Mouse (Mus musculus) midbrain, embryonic 16.5 days (tissue): ENCODE measurements around the gene Sys1. TPM values are rescaled to one million over a fixed set of nuclear protein-coding genes. Genes with fewer than 3 reads are reported as not detected.

Experiments
- ATAC-seq: fragments of 200-750 bp; cut with Nextera tagmentation; 2 replicates; pipeline ENCODE4 v1.8.0; 2017; ENCODE audit warnings: moderate TSS enrichment
- H3K27ac ChIP-seq: fragments of 300-500 bp; sonication (generic); 2 replicates; pipeline ENCODE4 v1.5.1; 2014; ENCODE audit warnings: mild to moderate bottlenecking, low read length, mixed read lengths
- H3K27me3 ChIP-seq: fragments of 300-500 bp; sonication (generic); 2 replicates; pipeline ENCODE4 v1.6.1; 2014; ENCODE audit warnings: low read depth, low read length, mixed read lengths; ENCODE audit not compliant: control insufficient read depth, insufficient read depth
- H3K36me3 ChIP-seq: fragments of 300-500 bp; sonication (generic); 2 replicates; pipeline ENCODE4 v1.6.1; 2014; ENCODE audit warnings: mild to moderate bottlenecking, low read length, moderate library complexity, mixed read lengths; ENCODE audit not compliant: control insufficient read depth, insufficient read depth
- H3K4me1 ChIP-seq: fragments of 300-500 bp; sonication (generic); 2 replicates; pipeline ENCODE4 v1.6.1; 2014; ENCODE audit warnings: mild to moderate bottlenecking, low read length, mixed read lengths; ENCODE audit not compliant: control insufficient read depth, insufficient read depth
- H3K4me2 ChIP-seq: fragments of 300-500 bp; sonication (generic); 2 replicates; pipeline ENCODE4 v1.6.1; 2014; ENCODE audit warnings: mild to moderate bottlenecking, low read length, mixed read lengths
- H3K4me3 ChIP-seq: fragments of 300-500 bp; sonication (generic); 2 replicates; pipeline ENCODE4 v1.5.1; 2014; ENCODE audit warnings: low read depth, mild to moderate bottlenecking, low read length, moderate library complexity, mixed read lengths
- H3K9ac ChIP-seq: fragments of 300-500 bp; sonication (generic); 2 replicates; pipeline ENCODE4 v1.6.1; 2014; ENCODE audit warnings: low read depth, low read length, mixed read lengths
- H3K9me3 ChIP-seq: fragments of 300-500 bp; sonication (generic); replicated peaks from 2 replicates; pipeline ENCODE4 v1.6.1; 2014; ENCODE audit warnings: mild to moderate bottlenecking, low read length, mixed read lengths; ENCODE audit not compliant: control insufficient read depth, poor library complexity, severe bottlenecking
- WGBS: fragments of 180-500 bp; shearing (Covaris S2); extraction: QIAGEN DNeasy Blood & Tissue Kit; methylation state at CpG from one replicate; pipeline ENCODE4 v1.1.7; 2014; 5-methylcytosine and 5-hydroxymethylcytosine counted together
- polyA plus RNA-seq: library from polyadenylated mRNA; unstranded; fragments of >200 nt; fragmentation: Nextera tagmentation; extraction: Ambion mirVana; gene quantifications from 2 replicates; pipeline ENCODE4 v1.2.1, GENCODE M21; 2015

Gene Sys1
- polyA plus RNA-seq, 1 experiment from 2014 or later: 90.0 TPM

DNA sequence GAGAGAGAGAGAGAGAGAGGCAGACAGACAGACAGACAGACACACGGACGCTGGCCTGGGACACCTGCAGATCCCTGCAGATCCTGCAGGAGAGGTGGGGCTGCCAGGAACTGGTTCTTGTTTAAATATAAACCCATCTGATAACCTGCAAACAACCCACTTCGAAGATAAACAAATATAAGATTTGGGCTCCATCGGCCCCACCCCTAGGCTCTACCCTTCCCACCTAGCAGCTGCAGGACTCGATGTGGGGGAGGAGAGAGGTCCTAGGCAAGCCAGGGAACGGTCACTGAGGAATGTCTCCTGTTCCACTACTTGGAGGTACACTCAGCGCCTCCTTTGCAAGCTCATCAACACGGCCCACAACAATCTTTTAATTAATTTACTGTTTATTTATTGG is 18.5 kb upstream of the Sys1 start:
- Histone ChIP-seq H3K27me3 (peaks cover 8% of the 10 kb centered on the region), H3K36me3 (no peaks in the 10 kb centered on the region), H3K27ac (no peak overlapping the region), H3K4me1 (peaks cover 12% of the 10 kb centered on the region), H3K4me3 (no peak overlapping the region), H3K4me2 (no peak overlapping the region), H3K9ac (no peak overlapping the region), H3K9me3 (no peaks in the 10 kb centered on the region)
- WGBS: 77% methylated on average over 8 of the region's 8 CpGs
- no peak for ATAC-seq

DNA sequence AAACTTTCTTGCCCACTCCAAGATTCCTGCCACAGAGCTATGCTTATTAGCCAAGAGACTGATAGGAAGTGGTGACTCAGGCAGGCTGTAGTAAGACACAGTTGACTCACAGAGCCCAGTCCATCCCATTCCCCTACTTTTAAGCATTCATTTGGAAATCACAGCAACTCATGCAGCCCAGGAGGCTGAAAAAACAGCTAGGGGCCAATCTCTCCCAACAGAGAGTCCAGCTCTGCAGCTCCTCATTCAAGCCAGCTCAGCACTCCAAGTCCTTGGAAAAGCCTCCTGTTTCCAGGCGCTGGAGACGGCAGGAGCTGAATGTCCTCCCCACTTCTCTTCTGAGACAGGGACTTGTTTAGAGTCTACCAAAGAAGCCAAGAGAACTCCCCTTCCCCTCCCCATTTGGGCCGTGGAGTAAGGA is 17.8 kb upstream of the Sys1 start:
- Histone ChIP-seq H3K36me3 (no peaks in the 10 kb centered on the region), H3K9me3 (no peaks in the 10 kb centered on the region), H3K27ac (no peak overlapping the region), H3K4me2 (no peak overlapping the region), H3K4me1 (peaks cover 17% of the 10 kb centered on the region), H3K4me3 (no peak overlapping the region), H3K9ac (no peak overlapping the region), H3K27me3 (peaks cover 8% of the 10 kb centered on the region)
- ATAC-seq: no peak
- WGBS: 51% methylated on average over 3 of the region's 3 CpGs

DNA sequence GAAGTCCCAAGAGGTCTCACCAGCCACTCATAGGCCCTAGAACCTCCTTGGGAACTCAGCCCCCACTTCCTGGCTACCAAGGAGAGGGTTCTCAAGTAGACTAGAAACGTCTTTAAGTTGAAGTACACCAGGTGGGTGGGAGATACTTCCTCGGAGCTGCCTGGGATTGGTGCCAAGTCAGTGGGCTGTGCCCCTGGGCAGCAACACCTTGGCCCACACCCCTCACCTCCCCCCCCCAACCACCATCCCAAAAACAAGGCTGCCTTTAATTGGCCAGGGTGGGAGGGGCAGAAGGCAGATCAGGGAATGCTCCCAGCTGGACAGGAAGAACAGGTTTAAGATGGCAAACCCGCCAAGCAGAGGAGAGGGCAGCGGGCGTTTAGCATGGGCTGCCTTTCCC is 16.4 kb upstream of the Sys1 start:
- H3K4me1 ChIP-seq: peaks cover 17% of the 10 kb centered on the region
- H3K4me2 ChIP-seq: no peak overlapping the region
- H3K4me3 ChIP-seq: no peak overlapping the region
- H3K27ac ChIP-seq: no peak overlapping the region
- ATAC-seq: no peak
- no peak overlapping the region for H3K9ac ChIP-seq
- H3K36me3 ChIP-seq: no peaks in the 10 kb centered on the region
- 83% methylated on average over 5 of the region's 5 CpGs for WGBS
- no peaks in the 10 kb centered on the region for H3K9me3 ChIP-seq
- peaks cover 8% of the 10 kb centered on the region for H3K27me3 ChIP-seq

DNA sequence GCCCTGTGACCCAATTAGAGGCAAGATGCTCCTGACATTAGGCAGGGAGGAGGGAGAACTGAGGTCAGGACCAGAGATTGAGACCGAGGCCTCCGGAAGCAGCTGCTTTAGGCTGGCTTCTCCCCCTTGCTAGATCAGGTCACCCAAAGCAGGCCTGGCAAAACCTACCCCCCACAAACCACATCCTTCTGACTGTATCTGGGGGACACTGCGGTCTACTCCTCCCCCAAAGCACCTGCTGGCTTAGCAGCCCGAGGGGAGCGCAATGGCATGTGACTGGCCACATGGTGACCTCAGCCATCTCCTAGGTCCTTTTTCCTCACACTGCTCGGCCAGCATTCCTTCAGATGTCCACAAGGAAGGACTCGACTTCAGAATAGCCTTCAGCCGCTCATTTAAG is 15.6 kb upstream of the Sys1 start:
- Histone ChIP-seq H3K4me3 (no peak overlapping the region), H3K27ac (no peak overlapping the region), H3K9ac (no peak overlapping the region), H3K9me3 (no peaks in the 10 kb centered on the region), H3K4me2 (no peak overlapping the region), H3K27me3 (peaks cover 8% of the 10 kb centered on the region), H3K4me1 (peaks cover 17% of the 10 kb centered on the region), H3K36me3 (no peaks in the 10 kb centered on the region)
- no peak for ATAC-seq
- 42% methylated on average over 8 of the region's 8 CpGs for WGBS

DNA sequence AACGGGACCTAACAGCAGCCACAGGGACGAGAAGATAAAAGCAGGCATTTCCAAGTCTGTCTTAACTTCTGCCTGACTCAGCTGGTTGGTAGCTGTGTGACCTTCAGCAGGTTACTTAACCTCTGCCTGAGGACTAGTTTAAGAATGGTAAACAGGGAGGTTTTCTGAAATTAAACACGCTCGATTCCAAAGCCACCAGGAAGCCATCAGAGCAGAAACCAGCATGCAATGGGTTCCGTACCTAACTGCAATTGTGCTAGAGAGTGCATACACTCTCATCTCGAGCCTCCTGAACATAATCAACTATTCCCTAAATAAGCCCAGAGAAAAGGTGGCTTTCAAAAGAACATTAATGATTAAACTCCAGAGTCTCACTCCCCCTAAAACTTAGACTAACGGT is 15.0 kb upstream of the Sys1 start:
- ATAC-seq: no peak
- Histone ChIP-seq H3K4me2 (peak overlapping the region; percentile 89), H3K27ac (no peak overlapping the region), H3K4me1 (peaks cover 17% of the 10 kb centered on the region), H3K27me3 (peaks cover 8% of the 10 kb centered on the region), H3K9me3 (no peaks in the 10 kb centered on the region), H3K9ac (no peak overlapping the region), H3K36me3 (no peaks in the 10 kb centered on the region), H3K4me3 (no peak overlapping the region)
- 32% methylated on average over 7 of the region's 7 CpGs for WGBS

DNA sequence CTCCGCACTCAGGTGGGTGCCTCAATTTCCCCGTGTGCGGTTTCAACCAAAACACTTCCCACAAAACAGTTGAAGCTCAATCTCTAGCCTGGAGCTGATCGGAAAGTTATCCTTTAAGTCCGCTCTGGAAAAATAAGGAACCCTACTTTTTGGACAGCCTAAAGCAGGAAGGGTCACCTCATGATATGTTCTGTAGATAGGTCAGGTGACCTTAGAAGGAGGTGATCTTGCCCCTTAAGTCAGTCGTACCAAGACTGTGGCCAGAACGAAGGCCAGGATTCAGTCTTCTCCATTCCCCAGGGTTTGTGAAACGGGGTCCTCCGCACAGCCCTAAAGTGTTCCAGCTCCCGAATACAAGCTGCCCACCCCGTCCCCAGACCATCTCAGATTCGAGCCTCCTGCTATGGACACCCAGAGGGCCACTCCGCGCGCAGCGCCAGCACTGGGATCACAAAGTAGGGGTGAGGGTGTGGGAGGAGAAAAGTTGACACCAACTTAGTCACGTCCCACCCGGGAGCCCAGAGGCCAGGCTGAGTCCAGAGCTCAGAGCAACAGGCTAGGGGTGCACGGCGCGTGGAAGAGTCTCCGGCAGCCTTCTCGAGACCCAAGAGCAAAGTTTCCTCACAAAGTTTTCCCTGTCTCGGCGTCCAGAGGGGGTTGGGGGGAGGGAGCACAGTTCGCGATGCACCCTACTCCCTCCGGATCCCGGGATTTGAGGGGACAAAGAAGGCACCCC is 14.3 kb upstream of the Sys1 start:
- peak overlapping the region; percentile 67 for H3K9ac ChIP-seq
- no peaks in the 10 kb centered on the region for H3K36me3 ChIP-seq
- 2% methylated on average over 29 of the region's 29 CpGs for WGBS
- H3K4me3 ChIP-seq: peak overlapping the region; percentile 55
- H3K4me1 ChIP-seq: peaks cover 17% of the 10 kb centered on the region
- peak overlapping the region; percentile 89 for H3K4me2 ChIP-seq
- H3K27ac ChIP-seq: no peak overlapping the region
- ATAC-seq: peak; percentile 17; the same call in 1 of the 2 replicates
- H3K27me3 ChIP-seq: peaks cover 8% of the 10 kb centered on the region
- H3K9me3 ChIP-seq: no peaks in the 10 kb centered on the region

DNA sequence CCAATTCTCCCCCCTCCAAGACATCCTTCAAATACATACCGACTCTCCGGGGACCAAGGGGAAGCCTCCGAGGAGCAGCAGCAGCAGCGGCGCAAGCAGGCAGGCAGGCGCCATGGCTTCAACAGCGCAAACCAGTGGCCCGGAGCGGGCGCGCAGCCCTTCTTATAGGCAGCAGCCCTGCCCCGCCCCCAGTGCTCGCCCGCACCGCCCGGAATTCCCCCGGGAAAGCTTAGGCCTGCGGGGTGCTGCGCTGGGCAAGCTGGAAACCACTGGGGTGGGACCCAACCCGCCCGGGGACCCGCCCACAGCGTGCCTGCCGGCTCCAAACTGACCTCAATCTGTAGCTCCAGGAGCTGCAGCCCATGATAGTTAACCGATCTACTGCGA is 13.7 kb upstream of the Sys1 start:
- no peak overlapping the region for H3K27ac ChIP-seq

DNA sequence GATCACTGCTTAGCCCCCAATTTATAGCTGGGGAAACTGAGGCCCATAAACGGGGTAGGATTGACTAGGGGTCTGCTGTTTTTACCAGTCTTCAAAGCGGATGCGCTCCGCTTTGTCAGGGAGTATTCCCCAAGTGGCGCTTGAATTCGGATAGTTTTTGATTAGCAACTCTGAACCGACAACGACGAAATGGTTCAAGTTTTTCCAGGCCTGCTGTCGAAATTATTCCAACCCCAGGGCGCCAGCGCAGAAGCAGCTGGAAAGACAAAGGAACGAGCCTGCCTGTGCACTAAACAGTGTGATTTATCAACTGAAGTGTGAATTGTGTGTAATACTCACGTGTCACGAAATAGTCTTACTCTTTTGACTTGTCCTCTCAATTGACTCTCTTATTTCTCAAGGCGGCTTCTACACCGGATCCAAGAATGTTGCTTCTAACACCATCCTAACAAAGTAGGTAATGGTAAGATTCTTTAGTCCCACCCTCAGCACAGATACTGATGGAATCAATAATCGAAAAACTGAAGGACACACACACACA is 13.2 kb upstream of the Sys1 start, which contains the start of gene Sdc4:
Gene Sdc4, minus strand, starts transcription at position 428 of the 541 bp plus-strand sequence.
- 7% methylated on average over 18 of the region's 18 CpGs for WGBS
- no peak for ATAC-seq

More for the DNA sequence above, 13.7 kb upstream of the Sys1 start:
- Histone ChIP-seq H3K4me2 (peak overlapping the region; percentile 89), H3K27me3 (peaks cover 8% of the 10 kb centered on the region), H3K4me3 (peak overlapping the region; percentile 55), H3K9ac (peak overlapping the region; percentile 67), H3K36me3 (no peaks in the 10 kb centered on the region), H3K9me3 (no peaks in the 10 kb centered on the region), H3K4me1 (peaks cover 17% of the 10 kb centered on the region)
- WGBS: under 1% methylated on average over 26 of the region's 26 CpGs
- peak; percentile 89 for ATAC-seq

DNA sequence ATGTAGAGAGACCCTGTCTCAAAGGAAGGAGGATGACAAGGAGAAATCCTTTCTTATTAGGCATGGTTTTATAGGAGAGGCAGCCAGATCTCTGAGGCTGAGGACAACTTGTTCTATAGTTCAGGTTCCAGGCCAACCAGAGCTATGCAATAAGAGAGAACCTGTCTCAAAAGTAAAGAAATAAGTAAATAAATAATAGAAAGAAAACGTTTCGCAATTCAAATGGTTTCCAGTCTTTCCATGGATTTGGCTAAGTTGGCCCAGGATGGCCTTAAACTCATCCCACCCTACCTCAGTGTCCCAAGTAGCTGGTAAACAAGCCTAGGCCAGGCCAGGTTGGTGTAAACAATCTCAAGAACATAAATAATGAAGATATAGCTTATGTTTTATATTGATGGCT is 12.1 kb upstream of the Sys1 start:
- ATAC-seq: no peak
- 89% methylated on average over 2 of the region's 2 CpGs for WGBS
- no peak overlapping the region for H3K27ac ChIP-seq

More for the DNA sequence above, 13.2 kb upstream of the Sys1 start, which contains the start of gene Sdc4:
- no peak within 1 kb of the TSS for H3K27ac ChIP-seq
- H3K4me2 ChIP-seq: peak within 1 kb of the TSS; percentile 89
- H3K4me3 ChIP-seq: peak within 1 kb of the TSS; percentile 55
- H3K9me3 ChIP-seq: no peaks in the 10 kb centered on the region
- peaks cover 8% of the 10 kb centered on the region for H3K27me3 ChIP-seq
- peaks cover 17% of the 10 kb centered on the region for H3K4me1 ChIP-seq
- no peaks in the 10 kb centered on the region for H3K36me3 ChIP-seq
- peak within 1 kb of the TSS; percentile 67 for H3K9ac ChIP-seq

More for the DNA sequence above, 12.1 kb upstream of the Sys1 start:
- H3K4me2 ChIP-seq: no peak overlapping the region
- no peaks in the 10 kb centered on the region for H3K36me3 ChIP-seq
- H3K9me3 ChIP-seq: no peaks in the 10 kb centered on the region
- no peak overlapping the region for H3K9ac ChIP-seq
- peaks cover 17% of the 10 kb centered on the region for H3K4me1 ChIP-seq
- no peak overlapping the region for H3K4me3 ChIP-seq
- peaks cover 8% of the 10 kb centered on the region for H3K27me3 ChIP-seq
